Mouse (Mus musculus): ENCODE measurements around the gene Myo9b. TPM values are rescaled to one million over a fixed set of nuclear protein-coding genes. Genes with fewer than 3 reads are reported as not detected.
A peak's percentile ranks its signal among the peaks of the same experiment; 100 is the strongest.

Gene Myo9b
- polyA plus RNA-seq, 1 experiment, result 10.3 TPM

GRCm38 (mm10) chr8:71396639-71397305, 124.3 kb downstream of the Myo9b start, which contains the start of gene Babam1:
Gene Babam1 (plus strand): TSS chr8:71396861.
- Histone ChIP-seq H3K4me1 (ENCODE audit: control insufficient read depth, insufficient read depth, insufficient read length, low read length) (peaks cover 8% of the 10 kb centered on the region), H3K4me3 (ENCODE audit: insufficient read depth, low read depth, low read length) (peak within 1 kb of the TSS; percentile 78), H3K27ac (replicated peaks; ENCODE audit: low read depth, low read length) (peak within 1 kb of the TSS; percentile 97)

DNA sequence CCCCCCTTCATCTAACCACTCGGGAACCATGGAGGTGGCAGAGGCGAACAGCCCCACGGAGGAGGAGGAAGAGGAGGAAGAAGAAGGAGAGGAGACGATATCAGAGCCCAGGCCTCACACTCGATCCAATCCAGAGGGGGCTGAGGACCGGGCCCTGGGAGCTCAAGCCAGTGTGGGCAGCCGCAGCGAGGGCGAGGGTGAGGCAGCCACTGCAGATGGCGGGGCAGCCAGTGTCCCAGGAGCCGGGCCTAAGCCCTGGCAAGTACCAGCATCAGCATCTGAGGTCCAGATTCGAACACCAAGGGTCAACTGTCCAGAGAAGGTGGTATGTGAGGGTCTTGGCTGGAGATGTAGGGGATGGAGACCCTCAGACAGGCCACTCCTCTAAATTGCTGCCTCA, 125.2 kb downstream of the Myo9b start:
- H3K27ac ChIP-seq (replicated peaks; ENCODE audit: low read depth, low read length), result no peak overlapping the region
- H3K4me3 ChIP-seq (ENCODE audit: insufficient read depth, low read depth, low read length), result peak overlapping the region; percentile 78
- H3K4me1 ChIP-seq (ENCODE audit: control insufficient read depth, insufficient read depth, insufficient read length, low read length), result peaks cover 8% of the 10 kb centered on the region

DNA sequence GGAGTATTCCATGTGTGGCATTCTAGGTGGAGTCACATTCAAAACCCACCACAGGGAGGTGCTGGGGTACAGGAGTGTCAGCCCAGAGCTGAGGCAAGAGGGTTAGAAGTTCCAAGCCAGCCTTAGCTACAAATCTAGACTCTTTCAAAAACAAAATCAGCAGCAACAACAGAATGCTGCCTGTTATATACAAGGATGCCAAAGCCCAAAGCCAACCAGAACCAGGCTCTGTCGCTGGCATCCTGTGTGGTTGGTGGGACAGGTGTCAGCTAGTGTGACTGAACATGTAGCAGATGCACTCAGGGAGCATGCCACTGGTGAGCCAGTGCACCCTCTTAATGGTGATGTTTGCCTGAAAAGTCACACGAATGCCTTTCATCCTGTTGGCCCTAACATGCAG, 128.3 kb downstream of the Myo9b start:
- Histone ChIP-seq H3K4me1 (ENCODE audit: control insufficient read depth, insufficient read depth, insufficient read length, low read length) (peaks cover 8% of the 10 kb centered on the region), H3K27ac (replicated peaks; ENCODE audit: low read depth, low read length) (no peak overlapping the region), H3K4me3 (ENCODE audit: insufficient read depth, low read depth, low read length) (no peak overlapping the region)

- Histone ChIP-seq H3K4me3 (ENCODE audit: insufficient read depth, low read depth, low read length) (no peak overlapping the region), H3K27ac (replicated peaks; ENCODE audit: low read depth, low read length) (no peak overlapping the region), H3K4me1 (ENCODE audit: control insufficient read depth, insufficient read depth, insufficient read length, low read length) (peaks cover 8% of the 10 kb centered on the region)
Observed at GRCm38 (mm10) chr8:71401454-71401853, 128.9 kb downstream of the Myo9b start.

DNA sequence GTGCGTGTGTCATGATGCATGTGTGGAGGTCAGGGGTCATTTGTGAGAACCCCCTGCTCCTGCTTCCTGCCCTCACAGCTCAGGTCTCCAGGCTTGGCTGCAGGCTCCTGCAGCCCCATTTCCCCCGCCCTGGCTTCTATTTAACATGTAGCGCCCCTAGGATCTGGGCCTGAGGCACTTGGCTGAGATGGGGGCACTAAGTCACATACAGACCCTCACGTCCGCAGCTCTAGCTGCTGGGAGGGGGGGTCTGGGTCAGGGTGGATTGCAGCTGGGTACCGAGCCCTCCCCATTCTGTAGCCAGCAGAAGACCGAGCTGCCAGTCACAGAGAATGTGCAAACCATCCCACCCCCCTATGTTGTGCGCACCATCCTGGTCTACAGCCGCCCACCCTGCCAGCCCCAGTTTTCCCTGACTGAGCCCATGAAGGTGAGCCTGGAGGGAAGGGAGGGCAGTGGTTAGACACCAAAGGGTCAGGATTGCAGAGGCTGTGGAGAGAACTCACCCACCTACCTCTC, 130.0 kb downstream of the Myo9b start:
- Histone ChIP-seq H3K4me3 (ENCODE audit: insufficient read depth, low read depth, low read length) (no peak overlapping the region), H3K27ac (replicated peaks; ENCODE audit: low read depth, low read length) (no peak overlapping the region), H3K4me1 (ENCODE audit: control insufficient read depth, insufficient read depth, insufficient read length, low read length) (peaks cover 4% of the 10 kb centered on the region)

GRCm38 (mm10) chr8:71403107-71403885, 130.8 kb downstream of the Myo9b start:
- Histone ChIP-seq H3K27ac (replicated peaks; ENCODE audit: low read depth, low read length) (no peak overlapping the region), H3K4me3 (ENCODE audit: insufficient read depth, low read depth, low read length) (no peak overlapping the region), H3K4me1 (ENCODE audit: control insufficient read depth, insufficient read depth, insufficient read length, low read length) (no peaks in the 10 kb centered on the region; the same call in 1 of the 2 replicates)

DNA sequence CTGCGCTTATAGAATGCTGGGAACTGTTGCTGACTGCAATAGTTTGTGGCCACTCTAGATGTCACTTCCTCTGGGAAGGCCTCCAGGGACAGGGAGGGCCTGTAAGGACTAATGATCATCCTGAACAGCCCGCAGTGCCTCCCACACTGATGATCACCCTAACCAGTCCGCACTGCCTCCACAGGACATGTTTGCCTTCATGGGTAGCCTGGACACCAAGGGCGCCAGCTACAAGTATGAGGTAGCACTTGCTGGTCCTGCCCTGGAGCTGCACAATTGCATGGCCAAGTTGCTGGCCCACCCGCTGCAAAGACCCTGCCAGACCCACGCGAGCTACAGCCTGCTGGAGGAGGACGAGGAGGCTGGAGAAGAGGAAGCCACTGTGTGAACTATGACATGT, 131.5 kb downstream of the Myo9b start:
- Histone ChIP-seq H3K4me3 (ENCODE audit: insufficient read depth, low read depth, low read length) (no peak overlapping the region), H3K4me1 (ENCODE audit: control insufficient read depth, insufficient read depth, insufficient read length, low read length) (no peaks in the 10 kb centered on the region; the same call in 1 of the 2 replicates), H3K27ac (replicated peaks; ENCODE audit: low read depth, low read length) (no peak overlapping the region)

DNA sequence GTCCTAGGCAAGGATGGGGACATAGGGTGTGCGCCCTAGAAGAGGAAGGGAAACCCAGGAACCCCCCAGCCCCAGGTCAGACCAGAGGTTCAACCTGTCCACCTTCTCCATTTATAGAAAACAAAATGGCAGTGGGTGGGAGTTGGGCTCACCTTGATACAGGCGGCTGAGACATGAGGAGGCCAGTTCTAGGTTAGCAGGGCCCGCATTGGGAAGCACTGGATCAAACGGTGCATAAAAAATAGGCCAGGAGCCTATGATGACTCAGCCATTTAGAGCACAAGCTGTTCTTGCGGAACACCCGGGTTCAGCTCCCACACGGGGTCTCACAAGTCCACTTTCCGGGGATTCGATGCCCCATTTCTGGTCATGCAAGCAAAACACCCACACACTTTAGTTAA, 132.4 kb downstream of the Myo9b start:
- Histone ChIP-seq H3K4me1 (ENCODE audit: control insufficient read depth, insufficient read depth, insufficient read length, low read length) (no peaks in the 10 kb centered on the region; the same call in 1 of the 2 replicates), H3K27ac (replicated peaks; ENCODE audit: low read depth, low read length) (no peak overlapping the region), H3K4me3 (ENCODE audit: insufficient read depth, low read depth, low read length) (no peak overlapping the region)

GRCm38 (mm10) chr8:71405401-71406098, 133.0 kb downstream of the Myo9b start, which contains the start of gene Ankle1:
Gene Ankle1 (plus strand): TSS chr8:71406010.
- Histone ChIP-seq H3K4me3 (ENCODE audit: insufficient read depth, low read depth, low read length) (peak within 1 kb of the TSS; percentile 40), H3K27ac (replicated peaks; ENCODE audit: low read depth, low read length) (no peak within 1 kb of the TSS), H3K4me1 (ENCODE audit: control insufficient read depth, insufficient read depth, insufficient read length, low read length) (no peaks in the 10 kb centered on the region; the same call in 1 of the 2 replicates)

- H3K4me1 ChIP-seq (ENCODE audit: control insufficient read depth, insufficient read depth, insufficient read length, low read length), result no peaks in the 10 kb centered on the region; the same call in 1 of the 2 replicates
- peak overlapping the region; percentile 39 for H3K4me3 ChIP-seq (ENCODE audit: insufficient read depth, low read depth, low read length)
- H3K27ac ChIP-seq (replicated peaks; ENCODE audit: low read depth, low read length), result no peak overlapping the region
Observed at GRCm38 (mm10) chr8:71406099-71407015, 133.8 kb downstream of the Myo9b start.

- no peak overlapping the region for H3K27ac ChIP-seq (replicated peaks; ENCODE audit: low read depth, low read length)
- H3K4me3 ChIP-seq (ENCODE audit: insufficient read depth, low read depth, low read length), result no peak overlapping the region
- no peaks in the 10 kb centered on the region; the same call in 1 of the 2 replicates for H3K4me1 ChIP-seq (ENCODE audit: control insufficient read depth, insufficient read depth, insufficient read length, low read length)
Observed at GRCm38 (mm10) chr8:71407441-71407840, 134.9 kb downstream of the Myo9b start.

DNA sequence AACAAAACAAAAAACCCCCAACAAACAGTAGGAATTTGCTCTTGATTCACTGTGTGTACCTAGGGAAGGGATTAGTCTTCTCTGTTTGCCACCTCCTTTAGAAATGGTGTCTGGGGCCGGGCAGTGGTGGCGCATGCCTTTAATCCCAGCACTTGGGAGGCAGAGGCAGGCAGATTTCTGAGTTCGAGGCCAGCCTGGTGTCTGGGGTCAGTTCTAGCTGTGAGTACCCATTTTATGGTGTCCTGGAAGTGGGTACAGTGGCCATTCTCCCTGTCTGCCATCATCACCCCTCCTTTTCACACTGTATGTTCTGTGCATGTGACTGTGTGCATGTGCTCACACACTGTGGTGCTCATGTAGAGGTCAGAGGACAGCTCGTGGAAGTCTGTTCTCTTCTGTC, 135.7 kb downstream of the Myo9b start:
- Histone ChIP-seq H3K27ac (replicated peaks; ENCODE audit: low read depth, low read length) (no peak overlapping the region), H3K4me3 (ENCODE audit: insufficient read depth, low read depth, low read length) (no peak overlapping the region), H3K4me1 (ENCODE audit: control insufficient read depth, insufficient read depth, insufficient read length, low read length) (no peaks in the 10 kb centered on the region; the same call in 1 of the 2 replicates)
